Mouse (Mus musculus) spleen, adult 2 months (tissue): Measurements from ENCODE around the gene Tas1r3.

Experiments used
- CTCF ChIP-seq: fragments of 200-500 bp; IDR thresholded peaks from 2 replicates; pipeline ENCODE4 v1.5.1; 2011; ENCODE audit warnings: mild to moderate bottlenecking, inconsistent platforms; ENCODE audit not compliant: insufficient read depth, insufficient read length, insufficient replicate concordance; ENCODE audit errors: extremely low read depth
- POLR2A ChIP-seq: fragments of 200-500 bp; IDR thresholded peaks from 2 replicates; pipeline ENCODE4 v1.6.1; 2011; ENCODE audit warnings: low read depth, low read length, inconsistent platforms

GRCm38 (mm10) chr4:155896461-155896860, 33.3 kb upstream of the Tas1r3 start:
- TF ChIP-seq CTCF, result no peak
- TF ChIP-seq POLR2A, result no peak
